ENCODE assay signal across 32 mouse cellular contexts in the genomic region with DNA sequence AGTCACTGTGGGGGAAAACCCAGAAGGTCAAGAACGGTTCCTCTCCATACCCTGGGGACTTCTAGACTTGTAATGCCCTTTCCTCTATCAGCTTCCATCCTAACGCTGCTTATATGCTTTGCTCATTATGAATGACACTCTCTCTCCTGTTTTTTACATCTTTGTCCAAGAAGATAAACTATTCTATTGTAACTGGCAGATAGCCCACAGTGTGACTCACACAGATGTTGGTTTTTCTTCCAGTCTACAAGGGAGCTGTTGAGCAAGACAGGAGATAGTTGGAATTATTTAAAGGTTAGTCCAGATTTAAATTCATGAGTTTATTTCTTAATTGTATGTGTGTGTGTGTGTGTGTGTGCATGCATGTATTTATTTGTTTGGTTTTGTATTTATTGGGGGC.
DNase-seq lines count a peak whose midpoint lies in the region; ATAC-seq and TF ChIP-seq lines count a peak whose summit lies in the region.
"Had no signal": no experiment of that assay in that cellular context is flagged by ENCODE, and none has a peak within 500 bp of the region (broad histone marks: within the 10 kb centered on the region; RNA-seq: fewer than 3 reads in every experiment).

No protein-coding gene starts in this region.

- ATAC-seq in lung, embryonic 14.5 days (ENCODE audit: insufficient read depth) = no peak
- ATAC-seq: CD4-positive, CD25-positive, alpha-beta regulatory T cell, adult 4 months; forebrain, embryonic 16.5 days; hindbrain, postnatal 0 days; intestine, embryonic 15.5 days; midbrain, embryonic 15.5 days had no signal

- H3K9me3 ChIP-seq in lung, embryonic 14.5 days (ENCODE audit: low read depth, low read length) = no peaks in the 10 kb centered on the region
- H3K9me3 ChIP-seq: embryonic facial prominence, embryonic 12.5 days; heart, embryonic 13.5 days; hindbrain, embryonic 12.5 days; intestine, embryonic 15.5 days; midbrain, embryonic 10.5 days; midbrain, embryonic 15.5 days; neural tube, embryonic 15.5 days; stomach, embryonic 15.5 days had no signal

- WGBS in lung, embryonic 14.5 days = 64% methylated on average over 2 of the region's 2 CpGs

- H3K27ac ChIP-seq in lung, embryonic 14.5 days (ENCODE audit: low read depth) = no peak overlapping the region
- H3K27ac ChIP-seq: embryonic facial prominence, embryonic 12.5 days; heart, adult 2 months; heart, embryonic 13.5 days; hindbrain, embryonic 12.5 days; hindbrain, postnatal 0 days; intestine, embryonic 15.5 days; liver, embryonic 14.5 days; midbrain, embryonic 10.5 days; midbrain, embryonic 15.5 days; neural tube, embryonic 15.5 days; stomach, embryonic 15.5 days had no signal

- H3K36me3 ChIP-seq in lung, embryonic 14.5 days (ENCODE audit: insufficient read depth) = no peaks in the 10 kb centered on the region
- H3K36me3 ChIP-seq: embryonic facial prominence, embryonic 12.5 days; heart, embryonic 13.5 days; hindbrain, embryonic 12.5 days; intestine, embryonic 15.5 days; midbrain, embryonic 10.5 days; midbrain, embryonic 15.5 days; neural tube, embryonic 15.5 days; stomach, embryonic 15.5 days had no signal

- H3K4me2 ChIP-seq in lung, embryonic 14.5 days = no peak overlapping the region
- H3K4me2 ChIP-seq: embryonic facial prominence, embryonic 12.5 days; heart, embryonic 13.5 days; hindbrain, embryonic 12.5 days; intestine, embryonic 15.5 days; midbrain, embryonic 15.5 days; neural tube, embryonic 15.5 days; stomach, embryonic 15.5 days had no signal

- H3K9ac ChIP-seq in lung, embryonic 14.5 days = no peak overlapping the region
- H3K9ac ChIP-seq: embryonic facial prominence, embryonic 12.5 days; heart, embryonic 13.5 days; hindbrain, embryonic 12.5 days; intestine, embryonic 15.5 days; liver, embryonic 14.5 days; midbrain, embryonic 15.5 days; neural tube, embryonic 15.5 days; stomach, embryonic 15.5 days had no signal

- no peaks in the 10 kb centered on the region for H3K4me1 ChIP-seq in lung, embryonic 14.5 days (ENCODE audit: insufficient read depth)
- H3K4me1 ChIP-seq: embryonic facial prominence, embryonic 12.5 days; heart, embryonic 13.5 days; hindbrain, embryonic 12.5 days; intestine, embryonic 15.5 days; midbrain, embryonic 10.5 days; midbrain, embryonic 15.5 days; neural tube, embryonic 15.5 days; stomach, embryonic 15.5 days had no signal

- TF ChIP-seq CTCF in lung, embryonic 14.5 days (IDR thresholded peaks at IDR 0.05; ENCODE audit: low read depth) = no peak

- H3K27me3 ChIP-seq in lung, embryonic 14.5 days (ENCODE audit: insufficient read depth, low read length) = no peaks in the 10 kb centered on the region
- H3K27me3 ChIP-seq: embryonic facial prominence, embryonic 12.5 days; heart, embryonic 13.5 days; hindbrain, embryonic 12.5 days; intestine, embryonic 15.5 days; midbrain, embryonic 15.5 days; neural tube, embryonic 15.5 days; stomach, embryonic 15.5 days had no signal

- no peak overlapping the region for H3K4me3 ChIP-seq in lung, embryonic 14.5 days (ENCODE audit: low read depth, low read length)
- H3K4me3 ChIP-seq: embryonic facial prominence, embryonic 12.5 days; erythroblast, embryonic 14.5 days; heart, adult 2 months; heart, embryonic 13.5 days; hindbrain, embryonic 12.5 days; intestine, embryonic 15.5 days; midbrain, embryonic 10.5 days; midbrain, embryonic 15.5 days; neural tube, embryonic 15.5 days; stomach, embryonic 15.5 days had no signal

- DNase-seq in adrenal gland, adult 2 months = peak; percentile 16
- DNase-seq in adrenal gland, adult 18-20 months (ENCODE audit: low spot score in 2 of 2) = no peak
- DNase-seq in lung, embryonic 14.5 days = peak; percentile 5
- no peak for DNase-seq in lung, postnatal 25 days (ENCODE audit: low spot score)
- peak; percentile 36 for DNase-seq in adrenal gland, postnatal 14 days
- DNase-seq in layer of hippocampus, adult 9-11 months = no peak
- no peak for DNase-seq in urinary bladder, postnatal 14 days (ENCODE audit: low spot score)
- DNase-seq: cerebellum, adult 2 months; cerebellum, postnatal 25 days; heart, adult 2 months; kidney, adult 2 months; kidney, postnatal 10 days; liver; lung, adult 2 months; lung, postnatal 14 days; retina, postnatal 1 day; right cerebral cortex, postnatal 14 days; thymus, adult 18-20 months; thymus, postnatal 36 days had no signal

Comparison
In these comparisons a context has a peak if more than half of its experiments do, and no peak if none do; other contexts are left out.
1. DNase-seq: peak in adrenal gland, adult 2 months (single experiment), lung, embryonic 14.5 days (single experiment) and adrenal gland, postnatal 14 days (single experiment); none in adrenal gland, adult 18-20 months (0 of 2), lung, postnatal 25 days (single experiment), layer of hippocampus, adult 9-11 months (single experiment) and urinary bladder, postnatal 14 days (single experiment).